Mouse (Mus musculus): Measurements from ENCODE around the gene Gm21985.

- TF ChIP-seq CTCF (IDR thresholded peaks at IDR 0.05; ENCODE audit: low read depth, low read length) (no peak), POLR2A (IDR thresholded peaks at IDR 0.05; ENCODE audit: extremely low read depth, insufficient read depth, low read length) (no peak)
Measured at GRCm38 (mm10) chr2:112287059-112287458, 20.9 kb downstream of the Gm21985 start.
